ENCODE assay signal across 14 mouse cellular contexts in genomic region chr2:35722821-35723220, GRCm38 (mm10).
DNase-seq lines count a peak whose midpoint lies in the region.
"Had no signal": no experiment of that assay in that cellular context is flagged by ENCODE, and none has a peak within 500 bp of the region (broad histone marks: within the 10 kb centered on the region; RNA-seq: fewer than 3 reads in every experiment).

No protein-coding gene starts in this region.

- intact Hi-C loops in left cerebral cortex, postnatal 4 days (cut with DNase I) = no loop called here
- intact Hi-C loops in left cerebral cortex, postnatal 36 days (cut with DNase I) = loop anchor here (10.0 kb wide), 1 partner anchor 168 kb away; the partner anchor contains the start of gene Dab2ip

- DNase-seq in left cerebral cortex, postnatal 4 days = peak; percentile 68
- no peak for DNase-seq in left cerebral cortex, postnatal 36 days (ENCODE audit: low spot score in 2 of 2)
- peak; percentile 35 for DNase-seq in R1 (ENCODE audit: low read depth, low spot score)
- peak; percentile 68 to 71 for DNase-seq in cerebellum, adult 18-20 months
- DNase-seq in cerebellum, postnatal 36 days = peak; percentile 71 to 77
- DNase-seq in kidney, postnatal 36 days = no peak
- no peak for DNase-seq in adrenal gland, adult 2 months
- DNase-seq: adrenal gland, postnatal 14 days; gastrocnemius, postnatal 10 days; heart, postnatal 36 days; kidney, adult 8-10 months; layer of hippocampus, postnatal 36 days; right cerebral cortex, postnatal 14 days; thymus, postnatal 14 days had no signal

Comparison
In these comparisons a context has a peak if more than half of its experiments do, and no peak if none do; other contexts are left out.
1. DNase-seq: peak in left cerebral cortex, postnatal 4 days (single experiment), R1 (single experiment), cerebellum, adult 18-20 months (2 of 2) and cerebellum, postnatal 36 days (2 of 2); none in left cerebral cortex, postnatal 36 days (0 of 2), kidney, postnatal 36 days (0 of 2) and adrenal gland, adult 2 months (single experiment).